Mouse (Mus musculus): ENCODE measurements at regions not wholly inside any gene's neighbourhood (a gene's known extent, or its start where the extent isn't known, plus 50 kb on each side); places are given as distances from the start of the nearest gene placed in this dataset.

DNA sequence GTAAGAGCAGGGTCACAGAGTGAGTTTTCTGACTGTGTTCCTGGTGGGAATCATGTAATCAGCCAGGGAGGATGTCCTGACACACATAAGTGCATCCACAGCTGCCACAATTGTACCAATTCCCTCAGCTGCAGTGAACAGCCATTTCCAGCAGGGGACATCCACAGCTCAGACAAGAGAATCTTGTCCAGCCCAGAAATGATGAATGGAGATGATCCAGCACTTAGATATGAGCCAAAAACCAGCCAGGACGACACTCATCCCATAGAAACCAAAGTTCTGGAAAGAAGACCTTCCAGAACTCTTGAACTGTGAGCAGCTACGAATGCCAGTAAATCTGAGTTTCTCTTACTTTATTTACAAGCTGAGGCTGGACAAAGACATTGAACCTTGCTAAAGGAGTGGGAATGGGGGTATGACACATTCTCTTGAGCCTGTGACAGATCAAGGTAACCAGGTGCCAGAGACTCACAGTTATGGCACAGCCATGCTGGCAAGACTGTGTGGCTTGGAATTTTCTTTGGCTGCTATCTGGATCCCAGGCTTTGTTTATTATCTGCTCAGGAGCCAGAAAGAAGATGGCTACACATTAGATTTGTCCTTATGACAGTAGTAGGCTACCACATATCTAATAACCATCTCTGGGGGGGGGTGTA lies 145.1 kb downstream of the Gm10192 start:
- ATAC-seq (ENCODE audit: low FRiP score, low read depth) = peak; percentile 78
- Histone ChIP-seq H3K4me2 (replicated peaks) (no peak overlapping the region), H3K9me3 (no peaks in the 10 kb centered on the region), H3K4me1 (0 out of 2 replicates have a peak, but pooled peaks cover 3% of the 10 kb centered on the region), H3K27me3 (no peaks in the 10 kb centered on the region), H3K4me3 (no peak overlapping the region), H3K9ac (replicated peaks) (no peak overlapping the region), H3K27ac (replicated peaks) (no peak overlapping the region), H3K36me3 (no peaks in the 10 kb centered on the region)
- 48% methylated on average over 2 of the region's 2 CpGs for WGBS

DNA sequence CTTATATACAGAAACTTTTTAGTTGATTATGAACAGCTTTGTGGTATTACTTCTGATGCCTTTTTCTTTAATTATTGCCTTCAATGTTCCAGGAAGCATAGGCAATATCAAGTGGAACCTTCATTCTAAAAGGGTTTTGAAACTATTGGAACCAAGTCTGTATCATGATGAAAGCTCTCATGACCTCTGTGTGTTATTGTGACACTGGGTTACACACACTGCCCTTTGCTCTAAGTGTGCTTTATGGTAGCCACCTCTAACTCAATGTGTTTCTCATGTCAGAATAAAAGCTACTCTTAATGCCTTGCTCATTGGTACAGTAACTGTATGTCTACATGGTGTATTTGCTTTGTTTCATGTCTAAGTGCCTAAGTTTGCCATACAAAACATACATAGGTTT lies 154.0 kb downstream of the Gm10192 start:
- no peak overlapping the region for H3K4me3 ChIP-seq
- H3K36me3 ChIP-seq = no peaks in the 10 kb centered on the region
- H3K4me2 ChIP-seq (replicated peaks) = no peak overlapping the region
- H3K9ac ChIP-seq (replicated peaks) = no peak overlapping the region
- no peaks in the 10 kb centered on the region for H3K9me3 ChIP-seq
- H3K4me1 ChIP-seq = no peaks in the 10 kb centered on the region
- no peak overlapping the region for H3K27ac ChIP-seq (replicated peaks)
- ATAC-seq (ENCODE audit: low FRiP score, low read depth) = no peak
- no peaks in the 10 kb centered on the region for H3K27me3 ChIP-seq

DNA sequence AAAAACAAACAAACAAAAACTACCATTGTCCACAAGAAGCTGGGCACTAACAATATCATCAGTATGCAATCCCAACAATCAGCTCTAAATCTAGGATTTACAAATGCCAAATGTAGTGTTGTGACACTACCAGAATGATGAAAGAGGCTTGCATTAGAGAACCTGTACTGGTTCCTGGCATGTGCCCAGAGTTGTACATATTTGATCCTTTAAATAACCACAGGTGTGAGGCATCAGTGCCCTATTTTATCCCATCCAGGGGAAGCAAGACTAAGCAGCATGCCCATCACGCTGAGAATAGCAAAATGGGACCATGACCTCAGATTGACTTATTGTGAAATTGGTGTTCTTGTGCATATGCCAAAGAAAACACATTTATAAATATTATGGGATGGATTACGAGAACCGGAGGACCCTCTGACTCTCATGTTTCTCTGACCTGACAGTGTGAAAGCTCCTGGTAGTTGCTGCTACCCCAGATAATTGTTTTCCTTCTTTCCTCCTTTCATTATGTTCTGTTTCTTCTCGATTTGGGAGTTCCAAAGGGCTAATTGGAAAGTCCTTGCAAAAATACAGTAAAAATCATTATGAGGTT lies 157.4 kb downstream of the Gm10192 start:
- no peaks in the 10 kb centered on the region for H3K9me3 ChIP-seq
- H3K9ac ChIP-seq (replicated peaks) = no peak overlapping the region
- ATAC-seq (ENCODE audit: low FRiP score, low read depth) = no peak
- H3K27me3 ChIP-seq = no peaks in the 10 kb centered on the region
- WGBS = 80% methylated on average over 4 of the region's 4 CpGs
- H3K4me1 ChIP-seq = peaks cover 2% of the 10 kb centered on the region; the same call in 1 of the 2 replicates
- H3K4me2 ChIP-seq (replicated peaks) = no peak overlapping the region
- H3K27ac ChIP-seq (replicated peaks) = no peak overlapping the region
- H3K4me3 ChIP-seq = no peak overlapping the region
- no peaks in the 10 kb centered on the region for H3K36me3 ChIP-seq

DNA sequence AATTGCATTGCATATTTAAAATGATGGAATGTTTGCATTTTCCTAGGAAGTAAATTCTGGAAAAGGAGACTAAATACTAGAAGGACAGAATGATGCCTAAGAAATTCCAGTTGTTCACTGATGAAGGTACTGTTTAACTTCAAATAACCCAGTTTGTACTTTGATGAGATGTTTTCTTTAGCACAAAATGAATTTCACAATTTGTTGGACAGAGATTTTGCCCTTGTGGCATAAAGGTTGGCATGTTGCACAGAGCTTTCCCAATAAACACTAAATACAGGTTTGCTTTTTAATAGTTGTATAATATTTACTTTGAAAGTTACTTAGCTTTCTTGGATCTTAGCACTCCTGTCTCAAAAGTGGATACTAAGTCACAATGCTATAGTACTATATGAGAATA lies 181.6 kb downstream of the Gm10192 start:
- H3K4me2 ChIP-seq (replicated peaks) = no peak overlapping the region
- no peak for ATAC-seq (ENCODE audit: low FRiP score, low read depth)
- H3K4me3 ChIP-seq = no peak overlapping the region
- no peaks in the 10 kb centered on the region for H3K27me3 ChIP-seq
- no peak overlapping the region for H3K27ac ChIP-seq (replicated peaks)
- no peaks in the 10 kb centered on the region for H3K4me1 ChIP-seq
- H3K9ac ChIP-seq (replicated peaks) = no peak overlapping the region
- no peaks in the 10 kb centered on the region for H3K36me3 ChIP-seq
- no peaks in the 10 kb centered on the region for H3K9me3 ChIP-seq

DNA sequence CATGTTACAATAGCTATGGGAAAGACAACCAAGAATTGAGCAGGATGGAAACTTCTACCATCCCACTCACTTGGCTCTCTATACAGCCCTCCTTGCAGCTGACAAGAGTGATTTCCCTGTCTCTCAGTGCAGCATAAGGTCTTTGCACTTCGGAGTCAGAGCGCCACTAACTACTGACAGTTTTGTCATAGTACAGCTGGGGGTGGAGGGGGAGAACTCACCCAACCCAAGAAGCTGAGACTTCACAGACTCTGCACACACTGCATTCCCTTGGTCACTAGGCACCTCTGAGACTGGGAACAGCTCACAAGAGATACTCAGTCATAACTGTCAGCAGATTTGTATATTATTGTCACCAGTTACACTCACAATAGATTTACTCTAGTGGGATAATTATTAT lies 195.3 kb upstream of the Gm12695 start:
- no peak overlapping the region for H3K9ac ChIP-seq (replicated peaks)
- no peak overlapping the region for H3K4me2 ChIP-seq (replicated peaks)
- no peaks in the 10 kb centered on the region for H3K36me3 ChIP-seq
- H3K27me3 ChIP-seq = no peaks in the 10 kb centered on the region
- 83% methylated on average over 2 of the region's 2 CpGs for WGBS
- no peaks in the 10 kb centered on the region for H3K9me3 ChIP-seq
- no peak overlapping the region for H3K27ac ChIP-seq (replicated peaks)
- no peaks in the 10 kb centered on the region for H3K4me1 ChIP-seq
- ATAC-seq (ENCODE audit: low FRiP score, low read depth) = no peak
- H3K4me3 ChIP-seq = no peak overlapping the region

DNA sequence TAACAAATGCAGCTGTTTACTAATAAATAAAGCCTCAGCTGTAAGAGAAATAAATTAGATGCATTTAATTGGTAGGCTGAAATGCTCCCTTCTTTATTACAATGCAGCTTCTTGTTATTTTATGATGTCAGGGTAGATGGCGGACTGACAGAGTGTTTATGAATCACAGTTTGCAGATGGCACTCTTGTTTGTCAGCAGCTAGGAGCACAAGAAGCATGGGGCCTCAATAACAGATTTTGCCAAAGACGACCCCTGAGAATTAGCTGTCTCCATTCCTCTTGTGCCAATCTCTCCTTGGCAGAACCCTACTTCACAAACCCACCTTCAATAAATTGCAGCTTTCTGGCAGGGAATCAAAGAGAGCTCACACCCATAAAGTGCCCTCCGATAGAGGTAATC lies 194.9 kb upstream of the Gm12695 start:
- Histone ChIP-seq H3K4me3 (no peak overlapping the region), H3K27me3 (no peaks in the 10 kb centered on the region), H3K4me1 (no peaks in the 10 kb centered on the region; the same call in 1 of the 2 replicates), H3K36me3 (no peaks in the 10 kb centered on the region), H3K9me3 (no peaks in the 10 kb centered on the region), H3K9ac (replicated peaks) (no peak overlapping the region), H3K27ac (replicated peaks) (no peak overlapping the region), H3K4me2 (replicated peaks) (no peak overlapping the region)
- no peak for ATAC-seq (ENCODE audit: low FRiP score, low read depth)
- 89% methylated on average over 3 of the region's 3 CpGs for WGBS

DNA sequence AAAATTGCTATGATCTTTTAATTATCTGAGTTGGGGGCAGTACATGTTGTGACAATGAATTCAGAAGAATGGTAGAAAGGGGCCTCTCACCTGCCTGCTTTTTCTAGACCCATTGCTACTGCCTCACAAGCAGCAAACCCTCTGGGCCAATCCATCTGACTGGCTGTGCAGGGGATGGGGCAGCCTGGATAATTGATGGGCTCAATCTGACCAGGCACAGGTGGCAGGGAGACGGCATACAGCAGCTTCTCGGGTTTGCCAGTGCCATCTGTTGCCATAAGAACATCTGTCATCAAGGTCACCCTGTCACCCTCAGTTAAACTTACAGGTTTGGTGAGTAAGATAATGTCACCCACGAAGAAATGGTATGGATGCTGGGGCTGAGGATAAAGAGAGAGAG lies 189.9 kb upstream of the Gm12695 start:
- H3K9ac ChIP-seq (replicated peaks) = no peak overlapping the region
- no peak overlapping the region for H3K4me3 ChIP-seq
- no peak for ATAC-seq (ENCODE audit: low FRiP score, low read depth)
- no peaks in the 10 kb centered on the region for H3K9me3 ChIP-seq
- H3K27me3 ChIP-seq = no peaks in the 10 kb centered on the region
- H3K27ac ChIP-seq (replicated peaks) = no peak overlapping the region
- H3K4me1 ChIP-seq = no peaks in the 10 kb centered on the region; the same call in 1 of the 2 replicates
- 70% methylated on average over 3 of the region's 3 CpGs for WGBS
- H3K36me3 ChIP-seq = no peaks in the 10 kb centered on the region
- no peak overlapping the region for H3K4me2 ChIP-seq (replicated peaks)

DNA sequence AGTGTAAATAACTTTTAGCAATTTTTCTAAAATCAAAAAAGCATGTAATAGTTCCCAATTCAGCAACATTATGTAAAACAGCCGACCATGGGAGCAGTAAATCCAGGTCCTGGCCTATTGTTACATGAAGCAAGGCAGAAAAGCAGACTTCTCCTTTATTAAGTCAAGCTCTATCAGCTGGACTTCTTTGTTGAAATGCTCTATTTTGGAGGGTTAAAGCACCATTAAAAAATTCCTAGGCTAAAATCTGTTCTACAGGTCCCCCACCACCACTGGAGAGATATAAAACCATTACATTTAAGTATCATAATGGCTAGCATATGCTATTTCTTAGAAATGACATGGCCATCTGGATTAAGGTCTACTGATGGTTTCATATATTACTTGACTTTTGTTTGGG lies 188.8 kb upstream of the Gm12695 start:
- Histone ChIP-seq H3K4me3 (no peak overlapping the region), H3K27me3 (no peaks in the 10 kb centered on the region), H3K9me3 (no peaks in the 10 kb centered on the region), H3K9ac (replicated peaks) (no peak overlapping the region), H3K4me1 (no peaks in the 10 kb centered on the region; the same call in 1 of the 2 replicates), H3K4me2 (replicated peaks) (no peak overlapping the region), H3K27ac (replicated peaks) (no peak overlapping the region), H3K36me3 (no peaks in the 10 kb centered on the region)
- WGBS = 51% methylated on average over 1 of the region's 1 CpGs
- no peak for ATAC-seq (ENCODE audit: low FRiP score, low read depth)

DNA sequence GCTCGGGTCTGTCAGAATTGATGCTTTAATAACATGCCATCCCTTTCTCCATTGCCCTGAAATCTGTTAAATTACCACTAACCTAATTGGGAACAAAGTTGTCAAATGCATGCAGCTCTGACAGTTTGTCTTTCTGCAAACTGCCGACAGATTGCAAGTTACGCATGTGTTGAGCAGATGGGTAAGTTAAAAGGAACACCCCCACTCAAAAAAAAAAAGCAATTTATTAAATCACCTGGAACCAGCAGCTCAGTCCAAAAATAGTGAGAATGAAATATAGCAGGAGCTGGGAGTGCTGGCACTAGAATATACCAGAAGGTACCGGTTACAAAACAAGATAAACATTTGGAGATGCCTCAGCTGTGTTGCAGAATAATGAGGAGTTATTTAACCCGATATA lies 184.2 kb upstream of the Gm12695 start:
- 77% methylated on average over 5 of the region's 5 CpGs for WGBS
- no peaks in the 10 kb centered on the region for H3K9me3 ChIP-seq
- ATAC-seq (ENCODE audit: low FRiP score, low read depth) = no peak

DNA sequence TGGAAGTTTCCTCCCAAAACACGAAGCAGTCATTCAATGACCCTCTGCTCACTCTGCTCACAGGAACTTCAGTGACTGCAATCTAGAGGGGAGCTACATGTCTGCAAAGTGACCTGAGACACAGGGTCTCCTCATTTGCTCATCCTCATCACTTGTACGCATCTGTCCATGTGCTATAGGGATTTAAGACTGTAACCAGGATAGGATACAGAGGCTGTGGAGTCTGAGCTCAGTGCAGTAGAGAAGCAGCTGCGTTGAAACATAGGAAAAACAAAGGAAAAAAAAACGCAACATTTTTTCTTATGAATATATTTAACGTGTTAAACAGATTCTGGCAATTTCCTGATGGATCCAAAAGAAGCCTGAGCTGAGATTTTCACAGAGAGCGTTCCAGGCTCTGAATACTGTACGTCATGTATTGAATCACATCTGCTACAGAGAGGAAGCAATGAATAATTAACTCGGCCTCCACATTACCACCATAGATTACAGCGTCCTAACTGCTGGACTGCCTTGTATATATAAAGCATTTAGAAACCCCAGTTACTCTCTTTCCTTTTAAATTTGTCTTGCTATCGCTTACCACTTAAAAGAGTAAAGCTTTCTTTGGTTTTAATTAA lies 183.7 kb upstream of the Gm12695 start:
- no peaks in the 10 kb centered on the region for H3K27me3 ChIP-seq
- H3K4me2 ChIP-seq (replicated peaks) = no peak overlapping the region
- no peak overlapping the region for H3K27ac ChIP-seq (replicated peaks)
- H3K9ac ChIP-seq (replicated peaks) = no peak overlapping the region
- 78% methylated on average over 10 of the region's 10 CpGs for WGBS
- no peaks in the 10 kb centered on the region for H3K4me1 ChIP-seq
- H3K4me3 ChIP-seq = no peak overlapping the region
- no peaks in the 10 kb centered on the region for H3K36me3 ChIP-seq
- ATAC-seq (ENCODE audit: low FRiP score, low read depth) = 0 out of 2 replicates have a peak, but pooled peaks have one; percentile 56
- H3K9me3 ChIP-seq = no peaks in the 10 kb centered on the region

More for the DNA sequence above, 184.2 kb upstream of the Gm12695 start:
- Histone ChIP-seq H3K4me2 (replicated peaks) (no peak overlapping the region), H3K27ac (replicated peaks) (no peak overlapping the region), H3K9ac (replicated peaks) (no peak overlapping the region), H3K27me3 (no peaks in the 10 kb centered on the region), H3K4me1 (no peaks in the 10 kb centered on the region), H3K36me3 (no peaks in the 10 kb centered on the region), H3K4me3 (no peak overlapping the region)
